ENCODE assay signal across 24 mouse cellular contexts in the genomic region with DNA sequence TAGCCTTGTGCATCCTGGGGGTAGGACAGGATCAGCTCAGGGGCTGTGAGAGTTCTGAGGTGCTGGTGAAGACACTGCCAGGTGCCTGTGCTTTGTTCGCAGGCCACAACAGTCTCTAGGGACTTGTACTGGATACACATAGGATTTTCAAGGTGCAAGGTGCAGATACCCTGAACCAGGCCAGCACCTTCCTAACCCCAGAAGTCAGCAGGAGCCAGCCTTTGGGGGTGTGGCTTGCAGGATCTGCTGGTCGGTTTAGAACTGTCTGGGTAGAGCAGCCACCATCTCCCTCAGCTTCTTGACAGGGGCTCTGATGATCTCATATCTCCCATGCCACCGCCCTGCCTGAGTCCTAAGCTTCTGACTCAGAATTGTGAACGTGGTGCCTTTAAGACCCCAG. TPM values are rescaled to one million over a fixed set of nuclear protein-coding genes. Genes with fewer than 3 reads are reported as not detected.
DNase-seq lines count a peak whose midpoint lies in the region; ATAC-seq and TF ChIP-seq lines count a peak whose summit lies in the region.
"Had no signal": no experiment of that assay in that cellular context is flagged by ENCODE, and none has a peak within 500 bp of the region (broad histone marks: within the 10 kb centered on the region; RNA-seq: fewer than 3 reads in every experiment).

No protein-coding gene starts in this region.

- TF ChIP-seq CTCF in stomach, postnatal 0 days (IDR thresholded peaks at IDR 0.05; ENCODE audit: low read depth), result no peak

- H3K4me1 ChIP-seq in heart, embryonic 10.5 days, result no peaks in the 10 kb centered on the region
- no peaks in the 10 kb centered on the region for H3K4me1 ChIP-seq in stomach, postnatal 0 days (replicated peaks; ENCODE audit: control insufficient read depth, insufficient read depth)

- peak; percentile 82 for DNase-seq in heart, adult 11 months
- no peak for DNase-seq in heart, adult 8-10 months (ENCODE audit: low spot score)
- peak; percentile 58 for DNase-seq in heart, embryonic 10.5 days (ENCODE audit: low spot score)
- no peak for DNase-seq in heart, postnatal 36 days
- peak; percentile 35 for DNase-seq in testis, postnatal 10 days (ENCODE audit: low spot score)
- no peak for DNase-seq in testis, postnatal 14 days (ENCODE audit: low spot score)
- DNase-seq in stomach, postnatal 0 days (ENCODE audit: low spot score), result peak; percentile 12
- DNase-seq in adrenal gland, adult 18-20 months (ENCODE audit: low spot score in 2 of 2), result no peak
- DNase-seq: adrenal gland, adult 2 months; adrenal gland, adult 8-10 months; adrenal gland, postnatal 10 days; adrenal gland, postnatal 14 days; adrenal gland, postnatal 25 days; adrenal gland, postnatal 36 days; B cell, adult 2 months; cerebellum, adult 11 months; cerebellum, adult 11-12 months; cerebellum, adult 18-20 months had no signal

- H3K9me3 ChIP-seq in heart, embryonic 10.5 days, result no peaks in the 10 kb centered on the region
- H3K9me3 ChIP-seq in stomach, postnatal 0 days (ENCODE audit: control insufficient read depth, low read length), result no peaks in the 10 kb centered on the region

- intact Hi-C loops in heart, postnatal 36 days (cut with DNase I), result loop anchor here (10.0 kb wide), 1 partner anchor 315 kb away; the partner anchor contains the start of genes Efl1 and Saxo2

- H3K36me3 ChIP-seq in heart, embryonic 10.5 days, result no peaks in the 10 kb centered on the region
- no peaks in the 10 kb centered on the region for H3K36me3 ChIP-seq in stomach, postnatal 0 days (ENCODE audit: control insufficient read depth, insufficient read depth, low read length)
- H3K36me3 ChIP-seq: G1E had no signal

- H3K4me2 ChIP-seq in stomach, postnatal 0 days (replicated peaks; ENCODE audit: low read depth), result no peak overlapping the region

- no peak overlapping the region for H3K9ac ChIP-seq in stomach, postnatal 0 days (ENCODE audit: low read length)

- no peak overlapping the region for H3K4me3 ChIP-seq in heart, embryonic 10.5 days
- H3K4me3 ChIP-seq in stomach, postnatal 0 days (ENCODE audit: low read depth, low read length), result no peak overlapping the region

- WGBS in heart, embryonic 10.5 days, result 47% methylated on average over 4 of the region's 4 CpGs
- 67% methylated on average over 4 of the region's 4 CpGs for WGBS in stomach, postnatal 0 days

- H3K27me3 ChIP-seq in heart, embryonic 10.5 days (ENCODE audit: insufficient read depth, poor library complexity, severe bottlenecking), result peaks cover 36% of the 10 kb centered on the region
- H3K27me3 ChIP-seq in stomach, postnatal 0 days (ENCODE audit: control insufficient read depth, insufficient read depth, low read length), result no peaks in the 10 kb centered on the region; the same call in 1 of the 2 replicates

- no peak overlapping the region for H3K27ac ChIP-seq in heart, embryonic 10.5 days
- H3K27ac ChIP-seq in stomach, postnatal 0 days (replicated peaks), result no peak overlapping the region

- 0 out of 2 replicates have a peak, but pooled peaks have one; percentile 26 for ATAC-seq in stomach, postnatal 0 days (ENCODE audit: low FRiP score, low TSS enrichment)
- ATAC-seq: activated CD4-positive, CD25-positive, alpha-beta regulatory T cell, adult 4 months; CD4-positive, CD25-positive, alpha-beta regulatory T cell, adult 4 months; Patski had no signal

- TF ChIP-seq EP300 in stomach, postnatal 0 days (optimal IDR thresholded peaks at IDR 0.05), result no peak

RNA-seq across cellular contexts. Expression of gene Adamtsl3, which starts 5.7 kb away (rescaled TPM):
- 10 to 100 TPM in 1 of 4 experiments, 1 to 10 TPM in 3; 4.4 to 11.4 (median 6.6) TPM for total RNA-seq in heart, adult 8-10 months (2022)
- polyA plus RNA-seq in heart, embryonic 10.5 days (2016; fragmentation: Nextera tagmentation; extraction: Ambion mirVana), result 0.06 and 0.22 TPM in 2 replicates
- 1 to 10 TPM; 5.5 to 6.5 TPM for total RNA-seq in heart, postnatal 36 days (2021)
- 2.2 and 2.3 TPM in 2 replicates for polyA plus RNA-seq in stomach, postnatal 0 days (2015; fragmentation: Nextera tagmentation; extraction: Ambion mirVana)
- total RNA-seq in adrenal gland, adult 18-20 months (2021), result 1 to 10 TPM; 2.0 to 2.9 TPM
- total RNA-seq: CH12.LX, MEL had no signal
- polyA plus RNA-seq: CD4-positive, CD25-positive, alpha-beta regulatory T cell, adult 4 months; G1E had no signal

Comparison
In these comparisons a context has a peak if more than half of its experiments do, and no peak if none do; other contexts are left out.
1. DNase-seq: peak in heart, adult 11 months (single experiment), heart, embryonic 10.5 days (single experiment), testis, postnatal 10 days (single experiment) and stomach, postnatal 0 days (single experiment); none in heart, adult 8-10 months (single experiment), heart, postnatal 36 days (0 of 2), testis, postnatal 14 days (single experiment) and adrenal gland, adult 18-20 months (0 of 2).